Mouse (Mus musculus) neural tube, embryonic 11.5 days (tissue): Measurements from ENCODE around the gene Abca4. TPM values are rescaled to one million over a fixed set of nuclear protein-coding genes. Genes with fewer than 3 reads are reported as not detected.
"Not testable (repeated sequence)": the region's sequence is repeated elsewhere in the genome, so short reads cannot be mapped to it uniquely, and the experiment has no call there.

Experiments used
- ATAC-seq: fragments of 200-750 bp; cut with Nextera tagmentation; 2 replicates; pipeline ENCODE4 v1.8.0; 2017; ENCODE audit warnings: moderate number of reproducible peaks, mild to moderate bottlenecking, moderate TSS enrichment, moderate library complexity; ENCODE audit not compliant: insufficient read depth, low FRiP score, low TSS enrichment
- DNase-seq: peaks from one replicate; pipeline ENCODE4 v3.0.0-alpha.2; 2015; ENCODE audit warnings: low spot score
- H3K27ac ChIP-seq: fragments of 300-500 bp; sonication (generic); 2 replicates; pipeline ENCODE4 v1.5.1; 2014; ENCODE audit warnings: low read depth, mild to moderate bottlenecking, low read length
- H3K27me3 ChIP-seq: fragments of 300-500 bp; sonication (generic); 2 replicates; pipeline ENCODE4 v1.6.1; 2014; ENCODE audit warnings: mild to moderate bottlenecking, low read length, mixed read lengths; ENCODE audit not compliant: control insufficient read depth, insufficient read depth
- H3K36me3 ChIP-seq: fragments of 300-500 bp; sonication (generic); 2 replicates; pipeline ENCODE4 v1.6.1; 2014; ENCODE audit warnings: mild to moderate bottlenecking, low read length, moderate library complexity, mixed read lengths; ENCODE audit not compliant: control insufficient read depth, insufficient read depth
- H3K4me1 ChIP-seq: fragments of 300-500 bp; sonication (generic); 2 replicates; pipeline ENCODE4 v1.6.1; 2014; ENCODE audit warnings: low read length, mixed read lengths; ENCODE audit not compliant: control insufficient read depth, insufficient read depth
- H3K4me2 ChIP-seq: fragments of 300-500 bp; sonication (generic); 2 replicates; pipeline ENCODE4 v1.6.1; 2014; ENCODE audit warnings: low read depth, mild to moderate bottlenecking, moderate library complexity
- H3K4me3 ChIP-seq: fragments of 300-500 bp; sonication (generic); 2 replicates; pipeline ENCODE4 v1.5.1; 2014; ENCODE audit warnings: low read depth, low read length
- H3K9ac ChIP-seq: fragments of 300-500 bp; sonication (generic); 2 replicates; pipeline ENCODE4 v1.6.1; 2014; ENCODE audit warnings: mild to moderate bottlenecking, low read length
- H3K9me3 ChIP-seq: fragments of 300-500 bp; sonication (generic); 2 replicates; pipeline ENCODE4 v1.6.1; 2016; ENCODE audit warnings: low read length; ENCODE audit not compliant: control insufficient read depth
- WGBS: fragments of 180-500 bp; shearing (Covaris S2); extraction: QIAGEN DNeasy Blood & Tissue Kit; methylation state at CpG from one replicate; pipeline ENCODE4 v1.1.7; 2014; 5-methylcytosine and 5-hydroxymethylcytosine counted together
- polyA plus RNA-seq: library from polyadenylated mRNA; unstranded; fragments of >200 nt; fragmentation: Nextera tagmentation; extraction: Ambion mirVana; gene quantifications from 2 replicates; pipeline ENCODE4 v1.2.1, GENCODE M21; 2014

Abca4 gene
- polyA plus RNA-seq, 1 experiment from 2014 or later = 1.0 TPM

DNA sequence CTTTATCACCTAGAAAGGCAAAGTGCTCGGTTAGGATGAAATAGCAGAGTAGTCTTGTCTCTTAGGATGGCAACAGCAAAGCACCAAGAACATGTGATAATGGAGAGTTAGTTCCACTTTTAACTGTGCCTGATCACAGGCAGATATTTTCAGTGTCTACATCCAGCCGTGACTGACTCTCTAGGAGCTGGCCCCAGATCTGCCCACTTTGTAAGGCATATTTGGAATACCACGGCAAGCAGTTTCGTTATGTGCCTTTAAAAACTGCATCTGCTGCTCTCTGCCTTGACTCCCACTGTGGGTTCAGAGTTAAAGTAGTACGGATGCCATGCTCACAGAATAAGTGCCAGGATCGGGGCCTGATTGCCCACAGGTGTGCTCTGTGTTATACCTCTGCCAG, 182.7 kb downstream of the Abca4 start:
- not testable (repeated sequence) for H3K36me3 ChIP-seq, H3K4me1 ChIP-seq, DNase-seq, ATAC-seq, H3K27me3 ChIP-seq, H3K9me3 ChIP-seq, H3K4me3 ChIP-seq, H3K4me2 ChIP-seq, H3K27ac ChIP-seq, H3K9ac ChIP-seq
- 84% methylated on average over 6 of the region's 6 CpGs for WGBS

Other genes starting within 250 kb of the Abca4 start
- gene Abcd3, start 229.1 kb upstream of the Abca4 start, polyA plus RNA-seq = 59.4 and 61.7 TPM in 2 replicates
- gene Arhgap29, start 91.9 kb upstream of the Abca4 start, polyA plus RNA-seq = 34.7 and 35.5 TPM in 2 replicates
- gene Gclm, start 201.1 kb downstream of the Abca4 start, polyA plus RNA-seq = 52.0 and 55.3 TPM in 2 replicates
- gene Dnttip2, start 229.9 kb downstream of the Abca4 start, polyA plus RNA-seq = 83.2 and 87.4 TPM in 2 replicates
- 12.4 and 14.9 TPM in 2 replicates for gene Bcar3, start 249.7 kb downstream of the Abca4 start, polyA plus RNA-seq